Mouse (Mus musculus) forebrain, embryonic 14.5 days (tissue): ENCODE data around the gene Abca7. TPM values are rescaled to one million over a fixed set of nuclear protein-coding genes. Genes with fewer than 3 reads are reported as not detected.

Experiments used
- ATAC-seq: fragments of 200-750 bp; cut with Nextera tagmentation; 2 replicates; pipeline ENCODE4 v1.8.0; 2017; ENCODE audit warnings: mild to moderate bottlenecking, moderate library complexity
- DNase-seq: peaks from one replicate; pipeline ENCODE4 v3.0.0-alpha.2; 2015; ENCODE audit warnings: low spot score
- H3K27ac ChIP-seq: fragments of 300-500 bp; sonication (generic); 2 replicates; pipeline ENCODE4 v1.5.1; 2014; ENCODE audit warnings: low read depth, mild to moderate bottlenecking, control low read depth, low read length, moderate library complexity
- H3K27me3 ChIP-seq: fragments of 300-500 bp; sonication (generic); replicated peaks from 2 replicates; pipeline ENCODE4 v1.6.1; 2014; ENCODE audit warnings: low read length, control low read depth, mixed read lengths; ENCODE audit not compliant: control insufficient read depth, insufficient read depth
- H3K36me3 ChIP-seq: fragments of 300-500 bp; sonication (generic); 2 replicates; pipeline ENCODE4 v1.6.1; 2014; ENCODE audit warnings: low read length, control low read depth; ENCODE audit not compliant: control insufficient read depth, insufficient read depth
- H3K4me1 ChIP-seq: fragments of 300-500 bp; sonication (generic); 2 replicates; pipeline ENCODE4 v1.6.1; 2014; ENCODE audit warnings: antibody characterized with exemption, low read length, control low read depth; ENCODE audit not compliant: control insufficient read depth, insufficient read depth
- H3K4me2 ChIP-seq: fragments of 300-500 bp; sonication (generic); 2 replicates; pipeline ENCODE4 v1.6.1; 2014; ENCODE audit warnings: mild to moderate bottlenecking, control low read depth, low read length
- H3K4me3 ChIP-seq: fragments of 300-500 bp; sonication (generic); 2 replicates; pipeline ENCODE4 v1.5.1; 2014; ENCODE audit warnings: low read depth, low read length, control low read depth
- H3K9ac ChIP-seq: fragments of 300-500 bp; sonication (generic); 2 replicates; pipeline ENCODE4 v1.6.1; 2014; ENCODE audit warnings: mild to moderate bottlenecking, low read length, control low read depth, moderate library complexity
- H3K9me3 ChIP-seq: fragments of 300-500 bp; sonication (generic); replicated peaks from 2 replicates; pipeline ENCODE4 v1.6.1; 2016; ENCODE audit warnings: low read length, control low read depth, mixed read lengths; ENCODE audit not compliant: control insufficient read depth
- WGBS: fragments of 180-500 bp; shearing (Covaris S2); extraction: QIAGEN DNeasy Blood & Tissue Kit; methylation state at CpG from one replicate; pipeline ENCODE4 v1.1.7; 2014; 5-methylcytosine and 5-hydroxymethylcytosine counted together
- polyA plus RNA-seq: library from polyadenylated mRNA; unstranded; fragments of >200 nt; fragmentation: Nextera tagmentation; extraction: Ambion mirVana; gene quantifications from 2 replicates; pipeline ENCODE4 v1.2.1, GENCODE M21; 2014

Abca7 gene
- polyA plus RNA-seq, 1 experiment from 2014 or later = 2.1 TPM

GRCm38 (mm10) chr10:80047041-80047565 is 50.8 kb downstream of the Abca7 start, which contains the start of gene Gpx4:
Gene Gpx4 (plus strand): TSS chr10:80047166.
- no peak within 1 kb of the TSS for H3K4me2 ChIP-seq
- ATAC-seq (no peak), DNase-seq (no peak)
- no peaks in the 10 kb centered on the region for H3K36me3 ChIP-seq
- H3K27me3 ChIP-seq = no peaks in the 10 kb centered on the region
- 50% methylated on average over 9 of the region's 9 CpGs for WGBS
- H3K9me3 ChIP-seq = no peaks in the 10 kb centered on the region
- H3K4me1 ChIP-seq = peaks cover 9% of the 10 kb centered on the region; the same call in 1 of the 2 replicates
- no peak within 1 kb of the TSS for H3K4me3 ChIP-seq
- no peak within 1 kb of the TSS for H3K27ac ChIP-seq
- peak within 1 kb of the TSS; percentile 14; the same call in 1 of the 2 replicates for H3K9ac ChIP-seq

GRCm38 (mm10) chr10:80048396-80048795 is 52.1 kb downstream of the Abca7 start:
- Histone ChIP-seq H3K36me3 (no peaks in the 10 kb centered on the region), H3K27ac (peak overlapping the region; percentile 33; the same call in 1 of the 2 replicates), H3K4me3 (no peak overlapping the region), H3K9me3 (no peaks in the 10 kb centered on the region), H3K27me3 (no peaks in the 10 kb centered on the region), H3K9ac (peak overlapping the region; percentile 3; the same call in 1 of the 2 replicates), H3K4me2 (no peak overlapping the region), H3K4me1 (peaks cover 9% of the 10 kb centered on the region; the same call in 1 of the 2 replicates)
- ATAC-seq (peak; percentile 3; the same call in 1 of the 2 replicates), DNase-seq (peak; percentile 57)
- 3% methylated on average over 5 of the region's 5 CpGs for WGBS

GRCm38 (mm10) chr10:80048834-80049233 is 52.5 kb downstream of the Abca7 start:
- ATAC-seq (no peak), DNase-seq (no peak)
- Histone ChIP-seq H3K4me2 (no peak overlapping the region), H3K4me1 (peaks cover 9% of the 10 kb centered on the region; the same call in 1 of the 2 replicates), H3K4me3 (no peak overlapping the region), H3K27me3 (no peaks in the 10 kb centered on the region), H3K27ac (peak overlapping the region; percentile 33; the same call in 1 of the 2 replicates), H3K9ac (no peak overlapping the region), H3K9me3 (no peaks in the 10 kb centered on the region), H3K36me3 (no peaks in the 10 kb centered on the region)
- WGBS = 50% methylated on average over 3 of the region's 3 CpGs

GRCm38 (mm10) chr10:80050244-80050643 is 54.0 kb downstream of the Abca7 start:
- H3K9ac ChIP-seq = no peak overlapping the region
- ATAC-seq (no peak), DNase-seq (no peak)
- H3K4me1 ChIP-seq = peaks cover 16% of the 10 kb centered on the region
- H3K36me3 ChIP-seq = no peaks in the 10 kb centered on the region
- H3K9me3 ChIP-seq = no peaks in the 10 kb centered on the region
- H3K4me3 ChIP-seq = no peak overlapping the region
- 18% methylated on average over 6 of the region's 6 CpGs for WGBS
- H3K27me3 ChIP-seq = no peaks in the 10 kb centered on the region
- no peak overlapping the region for H3K27ac ChIP-seq
- H3K4me2 ChIP-seq = no peak overlapping the region

- Histone ChIP-seq H3K4me2 (no peak overlapping the region), H3K9ac (no peak overlapping the region), H3K36me3 (peaks cover 6% of the 10 kb centered on the region; the same call in 1 of the 2 replicates), H3K27me3 (no peaks in the 10 kb centered on the region), H3K4me1 (peaks cover 18% of the 10 kb centered on the region), H3K4me3 (no peak overlapping the region), H3K27ac (0 out of 2 replicates have a peak overlapping the region, but pooled peaks have one; percentile 27), H3K9me3 (no peaks in the 10 kb centered on the region)
- 16% methylated on average over 15 of the region's 15 CpGs for WGBS
- DNase-seq (no peak), ATAC-seq (no peak)
Observed at GRCm38 (mm10) chr10:80050885-80051617, 54.8 kb downstream of the Abca7 start.

- Histone ChIP-seq H3K9ac (no peak overlapping the region), H3K4me1 (peaks cover 18% of the 10 kb centered on the region), H3K36me3 (peaks cover 13% of the 10 kb centered on the region), H3K4me3 (no peak overlapping the region), H3K9me3 (no peaks in the 10 kb centered on the region), H3K4me2 (no peak overlapping the region), H3K27ac (0 out of 2 replicates have a peak overlapping the region, but pooled peaks have one; percentile 27), H3K27me3 (no peaks in the 10 kb centered on the region)
- ATAC-seq = no peak
- DNase-seq = no peak
- WGBS = 28% methylated on average over 14 of the region's 14 CpGs
Observed at GRCm38 (mm10) chr10:80051618-80052373, 55.5 kb downstream of the Abca7 start.

- ATAC-seq (no peak), DNase-seq (no peak)
- H3K9me3 ChIP-seq = no peaks in the 10 kb centered on the region
- H3K27me3 ChIP-seq = no peaks in the 10 kb centered on the region
- no peak overlapping the region for H3K9ac ChIP-seq
- WGBS = 86% methylated on average over 5 of the region's 5 CpGs
- no peak overlapping the region for H3K27ac ChIP-seq
- peaks cover 19% of the 10 kb centered on the region for H3K36me3 ChIP-seq
- H3K4me2 ChIP-seq = no peak overlapping the region
- peaks cover 18% of the 10 kb centered on the region for H3K4me1 ChIP-seq
- no peak overlapping the region for H3K4me3 ChIP-seq
Observed at GRCm38 (mm10) chr10:80052374-80052764, 56.1 kb downstream of the Abca7 start.

- Histone ChIP-seq H3K4me3 (peak overlapping the region; percentile 72), H3K27me3 (no peaks in the 10 kb centered on the region), H3K4me2 (peak overlapping the region; percentile 72), H3K9me3 (no peaks in the 10 kb centered on the region), H3K27ac (peak overlapping the region; percentile 92), H3K9ac (peak overlapping the region; percentile 90), H3K4me1 (peaks cover 14% of the 10 kb centered on the region), H3K36me3 (peaks cover 29% of the 10 kb centered on the region)
- DNase-seq (peak; percentile 100), ATAC-seq (peak; percentile 98)
- WGBS = under 1% methylated on average over 47 of the region's 47 CpGs
Observed at GRCm38 (mm10) chr10:80053259-80053780, 57.0 kb downstream of the Abca7 start.
